ENCODE assay signal across 9 mouse cellular contexts in the genomic region with DNA sequence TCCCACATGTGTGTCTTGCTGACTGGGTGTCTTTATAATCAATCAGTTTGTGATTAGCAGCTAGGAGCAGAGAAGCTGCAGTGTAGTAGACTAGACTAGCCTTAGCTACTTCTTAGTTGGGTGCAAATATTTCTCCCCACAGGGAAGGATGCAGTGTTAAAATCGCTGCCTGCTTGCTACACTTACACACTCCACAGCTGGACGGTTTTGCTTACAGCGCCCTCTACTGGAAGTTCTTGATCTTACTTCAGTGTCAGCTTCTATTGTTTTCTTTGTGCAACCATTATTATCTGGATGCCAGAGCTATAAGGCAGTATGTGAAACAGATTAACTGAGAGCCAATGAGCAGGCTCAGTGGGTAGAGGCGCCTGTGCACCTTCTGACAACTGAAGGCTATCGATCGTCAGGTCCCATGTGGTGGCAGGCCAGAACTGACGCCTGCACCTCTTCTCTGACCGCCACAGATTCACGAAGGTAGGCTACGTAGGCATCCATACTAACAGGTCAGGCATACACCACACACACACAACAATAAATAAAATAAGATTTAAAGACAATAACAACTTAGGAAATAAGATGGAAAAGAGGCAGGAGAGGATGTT. TPM values are rescaled to one million over a fixed set of nuclear protein-coding genes. Genes with fewer than 3 reads are reported as not detected.
DNase-seq lines count a peak whose midpoint lies in the region; ATAC-seq and TF ChIP-seq lines count a peak whose summit lies in the region.
"Had no signal": no experiment of that assay in that cellular context is flagged by ENCODE, and none has a peak within 500 bp of the region (broad histone marks: within the 10 kb centered on the region; RNA-seq: fewer than 3 reads in every experiment).

No protein-coding gene starts in this region.

- H3K36me3 ChIP-seq in forebrain, embryonic 10.5 days (replicated peaks), result no peaks in the 10 kb centered on the region
- no peaks in the 10 kb centered on the region for H3K36me3 ChIP-seq in midbrain, embryonic 16.5 days (ENCODE audit: control insufficient read depth, insufficient read depth, low read length)

- H3K9ac ChIP-seq in midbrain, embryonic 16.5 days (ENCODE audit: low read depth, low read length), result no peak overlapping the region

- intact Hi-C loops in left cerebral cortex, adult 2 months (cut with DNase I), result no loop called here
- intact Hi-C loops in left cerebral cortex, postnatal 4 days (cut with DNase I), result no loop called here
- intact Hi-C loops in left cerebral cortex, postnatal 25 days (cut with DNase I), result no loop called here

- TF ChIP-seq CTCF in left cerebral cortex, adult 2 months (IDR thresholded peaks at IDR 0.05), result peak; percentile 63
- TF ChIP-seq CTCF in Patski (IDR thresholded peaks at IDR 0.05), result peak; percentile 72

- WGBS in forebrain, embryonic 10.5 days, result 65% methylated on average over 10 of the region's 10 CpGs
- 64% methylated on average over 10 of the region's 10 CpGs for WGBS in midbrain, embryonic 16.5 days

- no peaks in the 10 kb centered on the region for H3K4me1 ChIP-seq in forebrain, embryonic 10.5 days
- no peaks in the 10 kb centered on the region for H3K4me1 ChIP-seq in midbrain, embryonic 16.5 days (ENCODE audit: control insufficient read depth, insufficient read depth, low read length)

- no peaks in the 10 kb centered on the region for H3K27me3 ChIP-seq in Patski
- H3K27me3 ChIP-seq in forebrain, embryonic 10.5 days (ENCODE audit: poor library complexity, severe bottlenecking), result no peaks in the 10 kb centered on the region
- no peaks in the 10 kb centered on the region for H3K27me3 ChIP-seq in midbrain, embryonic 16.5 days (ENCODE audit: control insufficient read depth, insufficient read depth, low read depth, low read length)

- no peaks in the 10 kb centered on the region for H3K9me3 ChIP-seq in forebrain, embryonic 10.5 days
- H3K9me3 ChIP-seq in midbrain, embryonic 16.5 days (replicated peaks; ENCODE audit: control insufficient read depth, low read length, poor library complexity, severe bottlenecking), result no peaks in the 10 kb centered on the region

- in situ Hi-C loops in Patski (cut with MboI; ENCODE audit: low pct_unique_long_range_greater_than_20kb), result no loop called here

- CTCF ChIA-PET in Patski (lab: Charles Lee), result interaction anchor here (1.0 to 2.6 kb wide), 6 partner anchors 9 to 60 kb away, joined by 3 to 16 read pairs (median 4); no protein-coding TSS in a partner anchor

- peak; percentile 96 for ATAC-seq in Patski
- peak; percentile 28; the same call in 1 of the 2 replicates for ATAC-seq in midbrain, embryonic 16.5 days

- no peak overlapping the region for H3K4me2 ChIP-seq in midbrain, embryonic 16.5 days (ENCODE audit: low read length)

- DNase-seq in left cerebral cortex, adult 2 months (ENCODE audit: extremely low spot score in 1 of 2, low spot score in 2 of 2), result peak; percentile 26 to 33
- DNase-seq in left cerebral cortex, postnatal 4 days, result no peak
- no peak for DNase-seq in Patski (ENCODE audit: low read depth, low spot score)
- peak; percentile 21 for DNase-seq in forebrain, embryonic 10.5 days (ENCODE audit: extremely low spot score, low spot score)
- peak; percentile 30 to 49 for DNase-seq in left cerebral cortex, postnatal 25 days (ENCODE audit: low spot score in 2 of 2)
- no peak for DNase-seq in ovary, adult 18-20 months (ENCODE audit: low spot score)
- DNase-seq in kidney, postnatal 14 days, result no peak

- no peak overlapping the region for H3K27ac ChIP-seq in left cerebral cortex, adult 2 months
- H3K27ac ChIP-seq in forebrain, embryonic 10.5 days, result no peak overlapping the region
- H3K27ac ChIP-seq in midbrain, embryonic 16.5 days (ENCODE audit: low read length), result no peak overlapping the region

- H3K4me3 ChIP-seq in left cerebral cortex, adult 2 months, result no peak overlapping the region
- H3K4me3 ChIP-seq in forebrain, embryonic 10.5 days, result no peak overlapping the region
- no peak overlapping the region for H3K4me3 ChIP-seq in midbrain, embryonic 16.5 days (ENCODE audit: low read depth, low read length)
- H3K4me3 ChIP-seq: erythroblast, embryonic 14.5 days had no signal

- POLR2A ChIA-PET in Patski (lab: Charles Lee), result no interaction called here

RNA-seq across cellular contexts. Expression of a gene that starts 6.1 kb away (rescaled TPM):
- 10 to 100 TPM; 18.4 to 21.8 TPM for total RNA-seq in left cerebral cortex, adult 2 months (2021)
- total RNA-seq in left cerebral cortex, postnatal 4 days (2021), result 10 to 100 TPM; 19.2 to 21.0 TPM
- polyA plus RNA-seq in Patski (2021), result 29.8 TPM
- polyA plus RNA-seq in forebrain, embryonic 10.5 days (2016; fragmentation: Nextera tagmentation; extraction: Ambion mirVana), result 52.5 and 56.3 TPM in 2 replicates
- 10 to 100 TPM; 18.9 to 20.3 TPM for total RNA-seq in left cerebral cortex, postnatal 25 days (2021)
- polyA plus RNA-seq in midbrain, embryonic 16.5 days (2015; fragmentation: Nextera tagmentation; extraction: Ambion mirVana), result 40.3 and 46.8 TPM in 2 replicates

RNA-seq across cellular contexts. Expression of a gene that starts 6.5 kb away (rescaled TPM):
- total RNA-seq in left cerebral cortex, adult 2 months (2021), result 1 to 10 TPM; 8.4 to 9.6 TPM
- 10 to 100 TPM in 1 of 2 experiments, 1 to 10 TPM in 1; 7.0 to 11.2 TPM for total RNA-seq in left cerebral cortex, postnatal 4 days (2021)
- 5.7 TPM for polyA plus RNA-seq in Patski (2021)
- 13.6 and 15.8 TPM in 2 replicates for polyA plus RNA-seq in forebrain, embryonic 10.5 days (2016; fragmentation: Nextera tagmentation; extraction: Ambion mirVana)
- total RNA-seq in left cerebral cortex, postnatal 25 days (2021), result 1 to 10 TPM; 6.1 to 7.2 TPM
- 15.5 and 15.8 TPM in 2 replicates for polyA plus RNA-seq in midbrain, embryonic 16.5 days (2015; fragmentation: Nextera tagmentation; extraction: Ambion mirVana)

Comparison
In these comparisons a context has a peak if more than half of its experiments do, and no peak if none do; other contexts are left out.
1. DNase-seq: peak in left cerebral cortex, adult 2 months (2 of 2), forebrain, embryonic 10.5 days (single experiment) and left cerebral cortex, postnatal 25 days (2 of 2); none in left cerebral cortex, postnatal 4 days (single experiment), Patski (single experiment), ovary, adult 18-20 months (single experiment) and kidney, postnatal 14 days (single experiment).